Mouse (Mus musculus) limb, embryonic 14.5 days (tissue): ENCODE data around the gene Ago3. TPM values are rescaled to one million over a fixed set of nuclear protein-coding genes. Genes with fewer than 3 reads are reported as not detected.

Experiments
- ATAC-seq: fragments of 200-750 bp; cut with Nextera tagmentation; 2 replicates; pipeline ENCODE4 v1.8.0; 2017; ENCODE audit warnings: low read depth, moderate number of reproducible peaks, moderate TSS enrichment; ENCODE audit not compliant: low FRiP score
- DNase-seq: peaks from one replicate; pipeline ENCODE4 v3.0.0-alpha.2; 2015; ENCODE audit warnings: low spot score
- H3K27ac ChIP-seq: fragments of 300-500 bp; sonication (generic); replicated peaks from 2 replicates; pipeline ENCODE4 v1.5.1; 2014; ENCODE audit warnings: low read depth, mild to moderate bottlenecking, low read length, moderate library complexity, mixed read lengths
- H3K27me3 ChIP-seq: fragments of 300-500 bp; sonication (generic); 2 replicates; pipeline ENCODE4 v1.6.1; 2014; ENCODE audit warnings: low read length, mixed read lengths; ENCODE audit not compliant: control insufficient read depth, insufficient read depth
- H3K36me3 ChIP-seq: fragments of 300-500 bp; sonication (generic); 2 replicates; pipeline ENCODE4 v1.6.1; 2014; ENCODE audit warnings: mild to moderate bottlenecking, low read length, moderate library complexity, mixed read lengths; ENCODE audit not compliant: control insufficient read depth, insufficient read depth
- H3K4me1 ChIP-seq: fragments of 300-500 bp; sonication (generic); 2 replicates; pipeline ENCODE4 v1.6.1; 2014; ENCODE audit warnings: antibody characterized with exemption, low read length, mixed read lengths; ENCODE audit not compliant: control insufficient read depth, insufficient read depth
- H3K4me2 ChIP-seq: fragments of 300-500 bp; sonication (generic); replicated peaks from 2 replicates; pipeline ENCODE4 v1.6.1; 2014; ENCODE audit warnings: low read depth, mild to moderate bottlenecking, low read length, moderate library complexity; ENCODE audit not compliant: severe bottlenecking
- H3K4me3 ChIP-seq: fragments of 300-500 bp; sonication (generic); replicated peaks from 2 replicates; pipeline ENCODE4 v1.5.1; 2014; ENCODE audit warnings: low read length
- H3K9ac ChIP-seq: fragments of 300-500 bp; sonication (generic); 2 replicates; pipeline ENCODE4 v1.6.1; 2014; ENCODE audit warnings: mild to moderate bottlenecking, low read depth, low read length, moderate library complexity; ENCODE audit not compliant: severe bottlenecking
- H3K9me3 ChIP-seq: fragments of 300-500 bp; sonication (generic); 2 replicates; pipeline ENCODE4 v1.6.1; 2016; ENCODE audit warnings: low read length; ENCODE audit not compliant: control insufficient read depth
- POLR2A ChIP-seq: fragments of 200-500 bp; IDR thresholded peaks from 2 replicates; pipeline ENCODE4 v1.8.0; 2012; ENCODE audit warnings: inconsistent platforms, mild to moderate bottlenecking, moderate library complexity, borderline replicate concordance; ENCODE audit not compliant: insufficient read depth, insufficient read length; ENCODE audit errors: extremely low read depth
- WGBS: fragments of 180-500 bp; shearing (Covaris S2); extraction: QIAGEN DNeasy Blood & Tissue Kit; methylation state at CpG from one replicate; pipeline ENCODE4 v1.1.7; 2014; 5-methylcytosine and 5-hydroxymethylcytosine counted together
- polyA plus RNA-seq, 2 experiments: library from polyadenylated mRNA; depleted of rRNA in 1 of 2; stranded (reverse) in 1 of 2; unstranded in 1 of 2; fragments of >200 nt; fragmentation: Nextera tagmentation in 1 of 2; extraction: Ambion mirVana in 1 of 2; gene quantifications; 2 replicates each; pipeline versions ENCODE4 v1.2.1 to v1.2.3; 2012 to 2014

The Ago3 gene
- polyA plus RNA-seq, 2 experiments, result 6.6 to 11.4 TPM

- H3K27ac ChIP-seq, result no peak overlapping the region; the same call in 1 of the 2 replicates
- TF ChIP-seq POLR2A, result no peak
- H3K4me1 ChIP-seq, result peaks cover 25% of the 10 kb centered on the region
- no peaks in the 10 kb centered on the region for H3K9me3 ChIP-seq
- H3K9ac ChIP-seq, result peak overlapping the region; percentile 65
- no peaks in the 10 kb centered on the region; the same call in 1 of the 2 replicates for H3K36me3 ChIP-seq
- peak; percentile 32; the same call in 1 of the 2 replicates for ATAC-seq
- 39% methylated on average over 16 of the region's 17 CpGs for WGBS
- H3K4me2 ChIP-seq, result peak overlapping the region; percentile 55
- peaks cover 17% of the 10 kb centered on the region for H3K27me3 ChIP-seq
- DNase-seq, result no peak
- H3K4me3 ChIP-seq, result peak overlapping the region; percentile 56
These were observed 141.2 kb downstream of the Ago3 start for GRCm38 (mm10) chr4:126288085-126288666.

GRCm38 (mm10) chr4:126287302-126287995 is 141.9 kb downstream of the Ago3 start:
- peak overlapping the region; percentile 65 for H3K9ac ChIP-seq
- TF ChIP-seq POLR2A, result no peak

DNA sequence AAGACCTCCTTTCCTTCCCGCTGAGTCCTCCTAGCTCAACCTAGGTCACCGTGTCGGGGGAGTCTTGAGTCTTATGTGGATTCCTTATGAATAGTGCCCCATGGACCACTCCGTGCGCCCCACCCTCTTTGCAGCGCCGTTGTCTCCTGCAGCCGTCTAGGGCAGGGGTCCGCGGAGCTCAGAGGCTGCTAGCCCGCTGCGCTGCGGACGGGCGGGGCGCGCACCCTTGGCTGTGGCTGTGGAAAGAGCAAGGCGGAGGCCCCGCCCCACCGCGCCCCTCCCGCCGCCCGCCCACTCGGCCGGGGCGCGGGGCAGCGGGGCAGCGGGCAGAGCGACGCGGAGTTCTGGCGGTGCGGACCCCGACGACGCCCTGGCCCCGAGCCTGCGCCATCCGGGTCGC is 142.9 kb downstream of the Ago3 start, which contains the start of gene Col8a2:
TSS of gene Col8a2 (plus strand) at position 302 of the 400 bp plus-strand sequence.
- Histone ChIP-seq H3K27ac (peak within 1 kb of the TSS; percentile 73), H3K9me3 (no peaks in the 10 kb centered on the region), H3K27me3 (peaks cover 17% of the 10 kb centered on the region), H3K4me1 (peaks cover 34% of the 10 kb centered on the region), H3K9ac (peak within 1 kb of the TSS; percentile 65), H3K4me2 (peak within 1 kb of the TSS; percentile 55), H3K36me3 (no peaks in the 10 kb centered on the region), H3K4me3 (peak within 1 kb of the TSS; percentile 56)
- WGBS, result 3% methylated on average over 18 of the region's 42 CpGs
- TF ChIP-seq POLR2A, result no peak
- DNase-seq (peak; percentile 27), ATAC-seq (peak; percentile 47)

More at GRCm38 (mm10) chr4:126287302-126287995, 141.9 kb downstream of the Ago3 start:
- DNase-seq (no peak), ATAC-seq (0 out of 2 replicates have a peak, but pooled peaks have one; percentile 13)
- WGBS, result 34% methylated on average over 11 of the region's 11 CpGs
- peaks cover 27% of the 10 kb centered on the region for H3K4me1 ChIP-seq
- no peaks in the 10 kb centered on the region for H3K36me3 ChIP-seq
- peaks cover 17% of the 10 kb centered on the region for H3K27me3 ChIP-seq
- peak overlapping the region; percentile 55 for H3K4me2 ChIP-seq
- H3K4me3 ChIP-seq, result peak overlapping the region; percentile 56
- H3K27ac ChIP-seq, result peak overlapping the region; percentile 73
- H3K9me3 ChIP-seq, result no peaks in the 10 kb centered on the region

GRCm38 (mm10) chr4:126283582-126283981 is 145.8 kb downstream of the Ago3 start:
- H3K27ac ChIP-seq, result no peak overlapping the region
- ATAC-seq (no peak), DNase-seq (no peak)
- no peak overlapping the region for H3K9ac ChIP-seq
- no peaks in the 10 kb centered on the region for H3K36me3 ChIP-seq
- no peak overlapping the region for H3K4me2 ChIP-seq
- peaks cover 17% of the 10 kb centered on the region for H3K27me3 ChIP-seq
- no peaks in the 10 kb centered on the region for H3K9me3 ChIP-seq
- WGBS, result 87% methylated on average over 8 of the region's 8 CpGs
- no peak overlapping the region for H3K4me3 ChIP-seq
- no peak for TF ChIP-seq POLR2A
- peaks cover 36% of the 10 kb centered on the region for H3K4me1 ChIP-seq

DNA sequence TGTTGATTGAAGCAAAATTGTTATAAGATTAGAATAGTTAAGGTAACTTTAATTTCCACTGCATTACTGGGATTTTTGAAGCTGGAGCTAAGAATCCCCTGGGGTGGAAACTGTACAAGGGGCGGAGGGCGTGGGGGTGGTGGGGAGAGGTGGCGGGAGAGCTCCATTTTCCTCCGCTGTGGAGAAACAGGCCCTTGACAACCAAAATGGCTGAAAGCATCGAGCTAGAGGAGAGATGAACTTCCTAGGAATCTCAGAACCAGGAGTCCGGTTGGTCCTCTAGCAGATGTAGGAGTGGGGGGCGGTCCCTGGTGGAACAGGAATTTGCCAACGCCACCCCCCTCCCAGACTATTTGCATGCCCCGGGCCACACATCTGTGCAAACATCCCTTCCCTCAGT is 147.7 kb downstream of the Ago3 start:
- DNase-seq, result no peak
- peak overlapping the region; percentile 58 for H3K27ac ChIP-seq
- H3K4me1 ChIP-seq, result peaks cover 35% of the 10 kb centered on the region
- no peaks in the 10 kb centered on the region for H3K9me3 ChIP-seq
- no peak overlapping the region for H3K4me2 ChIP-seq
- H3K36me3 ChIP-seq, result no peaks in the 10 kb centered on the region
- WGBS, result 51% methylated on average over 9 of the region's 9 CpGs
- no peak for TF ChIP-seq POLR2A
- ATAC-seq, result no peak
- H3K9ac ChIP-seq, result no peak overlapping the region
- peaks cover 7% of the 10 kb centered on the region for H3K27me3 ChIP-seq
- H3K4me3 ChIP-seq, result no peak overlapping the region

Other genes with a start within 250 kb of the Ago3 start
- 168 and 191 TPM in 2 replicates for gene Thrap3, start 226.8 kb downstream of the Ago3 start, polyA plus RNA-seq (2012; rRNA removed)
- gene Thrap3, start 226.8 kb downstream of the Ago3 start, polyA plus RNA-seq (2014; fragmentation: Nextera tagmentation; extraction: Ambion mirVana), result 204 and 229 TPM in 2 replicates
- 113 and 119 TPM in 2 replicates for gene Map7d1, start 173.2 kb downstream of the Ago3 start, polyA plus RNA-seq (2012; rRNA removed)
- 58.3 and 68.4 TPM in 2 replicates for gene Map7d1, start 173.2 kb downstream of the Ago3 start, polyA plus RNA-seq (2014; fragmentation: Nextera tagmentation; extraction: Ambion mirVana)
- 93.6 and 113 TPM in 2 replicates for gene Trappc3, start 167.2 kb downstream of the Ago3 start, polyA plus RNA-seq (2012; rRNA removed)
- gene Trappc3, start 167.2 kb downstream of the Ago3 start, polyA plus RNA-seq (2014; fragmentation: Nextera tagmentation; extraction: Ambion mirVana), result 34.5 and 38.3 TPM in 2 replicates
- gene Col8a2, start 142.8 kb downstream of the Ago3 start, polyA plus RNA-seq (2012; rRNA removed), result 50.3 and 57.4 TPM in 2 replicates
- 74.6 and 75.4 TPM in 2 replicates for gene Col8a2, start 142.8 kb downstream of the Ago3 start, polyA plus RNA-seq (2014; fragmentation: Nextera tagmentation; extraction: Ambion mirVana)
- 66.3 and 77.4 TPM in 2 replicates for gene Adprhl2, start 107.9 kb downstream of the Ago3 start, polyA plus RNA-seq (2012; rRNA removed)
- gene Adprhl2, start 107.9 kb downstream of the Ago3 start, polyA plus RNA-seq (2014; fragmentation: Nextera tagmentation; extraction: Ambion mirVana), result 59.9 and 69.1 TPM in 2 replicates
- 48.9 and 52.5 TPM in 2 replicates for gene Tekt2, start 103.9 kb downstream of the Ago3 start, polyA plus RNA-seq (2012; rRNA removed)
- gene Tekt2, start 103.9 kb downstream of the Ago3 start, polyA plus RNA-seq (2014; fragmentation: Nextera tagmentation; extraction: Ambion mirVana), result 14.4 and 18.7 TPM in 2 replicates
- 22.6 and 25.9 TPM in 2 replicates for gene Ago1, start 39.0 kb upstream of the Ago3 start, polyA plus RNA-seq (2012; rRNA removed)
- 7.2 and 9.2 TPM in 2 replicates for gene Ago1, start 39.0 kb upstream of the Ago3 start, polyA plus RNA-seq (2014; fragmentation: Nextera tagmentation; extraction: Ambion mirVana)
- gene Ago4, start 103.9 kb upstream of the Ago3 start, polyA plus RNA-seq (2012; rRNA removed), result 2.8 and 3.2 TPM in 2 replicates
- gene Ago4, start 103.9 kb upstream of the Ago3 start, polyA plus RNA-seq (2014; fragmentation: Nextera tagmentation; extraction: Ambion mirVana), result 3.3 and 3.5 TPM in 2 replicates
- gene Clspn, start 127.4 kb upstream of the Ago3 start, polyA plus RNA-seq (2012; rRNA removed), result 12.0 and 22.6 TPM in 2 replicates
- 34.2 and 39.2 TPM in 2 replicates for gene Clspn, start 127.4 kb upstream of the Ago3 start, polyA plus RNA-seq (2014; fragmentation: Nextera tagmentation; extraction: Ambion mirVana)
- 11.7 and 12.1 TPM in 2 replicates for gene 5730409E04Rik, start 180.3 kb upstream of the Ago3 start, polyA plus RNA-seq (2012; rRNA removed)
- 4.8 and 5.4 TPM in 2 replicates for gene 5730409E04Rik, start 180.3 kb upstream of the Ago3 start, polyA plus RNA-seq (2014; fragmentation: Nextera tagmentation; extraction: Ambion mirVana)
- 235 and 263 TPM in 2 replicates for gene Psmb2, start 248.1 kb upstream of the Ago3 start, polyA plus RNA-seq (2012; rRNA removed)
- gene Psmb2, start 248.1 kb upstream of the Ago3 start, polyA plus RNA-seq (2014; fragmentation: Nextera tagmentation; extraction: Ambion mirVana), result 471 and 500 TPM in 2 replicates